Mouse (Mus musculus): ENCODE results near the gene Fam114a2. TPM values are rescaled to one million over a fixed set of nuclear protein-coding genes. Genes with fewer than 3 reads are reported as not detected.
A peak's percentile ranks its signal among the peaks of the same experiment; 100 is the strongest.

Gene Fam114a2
- polyA plus RNA-seq, 1 experiment, result 16.3 TPM

GRCm38 (mm10) chr11:57550230-57550629 lies 31.8 kb upstream of the Fam114a2 start:
- DNase-seq (ENCODE audit: low read depth in 1 of 2, low spot score in 2 of 2), result no peak
- no peak overlapping the region for H3K27ac ChIP-seq (ENCODE audit: insufficient read depth, low read length)
- 82% methylated on average over 2 of the region's 2 CpGs for WGBS
- H3K27me3 ChIP-seq (ENCODE audit: control insufficient read depth, insufficient read depth, low read length), result no peaks in the 10 kb centered on the region
- no peaks in the 10 kb centered on the region for H3K4me1 ChIP-seq (ENCODE audit: control insufficient read depth, insufficient read depth, insufficient read length)
- no peaks in the 10 kb centered on the region for H3K36me3 ChIP-seq (ENCODE audit: control insufficient read depth, insufficient read depth, low read length)
- TF ChIP-seq POLR2A (IDR thresholded peaks at IDR 0.05; ENCODE audit: low read depth, low read length), result no peak
- no peak for TF ChIP-seq CTCF (IDR thresholded peaks at IDR 0.05; ENCODE audit: extremely low read depth, insufficient read depth, insufficient read length, insufficient replicate concordance)
- H3K4me3 ChIP-seq (ENCODE audit: extremely low read depth, insufficient read depth, insufficient read length), result no peak overlapping the region

GRCm38 (mm10) chr11:57548618-57549550 lies 30.5 kb upstream of the Fam114a2 start:
- DNase-seq (ENCODE audit: low read depth in 1 of 2, low spot score in 2 of 2), result peak; percentile 22 to 68
- H3K4me1 ChIP-seq (ENCODE audit: control insufficient read depth, insufficient read depth, insufficient read length), result no peaks in the 10 kb centered on the region
- H3K36me3 ChIP-seq (ENCODE audit: control insufficient read depth, insufficient read depth, low read length), result no peaks in the 10 kb centered on the region
- WGBS, result 57% methylated on average over 18 of the region's 18 CpGs
- TF ChIP-seq POLR2A (IDR thresholded peaks at IDR 0.05; ENCODE audit: low read depth, low read length) (no peak), CTCF (IDR thresholded peaks at IDR 0.05; ENCODE audit: extremely low read depth, insufficient read depth, insufficient read length, insufficient replicate concordance) (peak; percentile 92; the same call in 1 of the 2 replicates)
- no peak overlapping the region for H3K4me3 ChIP-seq (ENCODE audit: extremely low read depth, insufficient read depth, insufficient read length)
- H3K27ac ChIP-seq (ENCODE audit: insufficient read depth, low read length), result no peak overlapping the region
- no peaks in the 10 kb centered on the region for H3K27me3 ChIP-seq (ENCODE audit: control insufficient read depth, insufficient read depth, low read length)

- no peak overlapping the region for H3K27ac ChIP-seq (ENCODE audit: insufficient read depth, low read length)
- no peak for DNase-seq (ENCODE audit: low read depth in 1 of 2, low spot score in 2 of 2)
- TF ChIP-seq CTCF (IDR thresholded peaks at IDR 0.05; ENCODE audit: extremely low read depth, insufficient read depth, insufficient read length, insufficient replicate concordance), result no peak
- WGBS, result 92% methylated on average over 2 of the region's 2 CpGs
- no peaks in the 10 kb centered on the region for H3K4me1 ChIP-seq (ENCODE audit: control insufficient read depth, insufficient read depth, insufficient read length)
- no peak overlapping the region for H3K4me3 ChIP-seq (ENCODE audit: extremely low read depth, insufficient read depth, insufficient read length)
- no peaks in the 10 kb centered on the region for H3K36me3 ChIP-seq (ENCODE audit: control insufficient read depth, insufficient read depth, low read length)
- H3K27me3 ChIP-seq (ENCODE audit: control insufficient read depth, insufficient read depth, low read length), result no peaks in the 10 kb centered on the region
These were observed 22.3 kb upstream of the Fam114a2 start for GRCm38 (mm10) chr11:57540681-57541080.

- no peaks in the 10 kb centered on the region for H3K4me1 ChIP-seq (ENCODE audit: control insufficient read depth, insufficient read depth, insufficient read length)
- no peaks in the 10 kb centered on the region for H3K36me3 ChIP-seq (ENCODE audit: control insufficient read depth, insufficient read depth, low read length)
- DNase-seq (ENCODE audit: low read depth in 1 of 2, low spot score in 2 of 2), result no peak
- no peak for TF ChIP-seq CTCF (IDR thresholded peaks at IDR 0.05; ENCODE audit: extremely low read depth, insufficient read depth, insufficient read length, insufficient replicate concordance)
- TF ChIP-seq POLR2A (IDR thresholded peaks at IDR 0.05; ENCODE audit: low read depth, low read length), result no peak
- no peak overlapping the region for H3K4me3 ChIP-seq (ENCODE audit: extremely low read depth, insufficient read depth, insufficient read length)
- no peak overlapping the region for H3K27ac ChIP-seq (ENCODE audit: insufficient read depth, low read length)
- no peaks in the 10 kb centered on the region for H3K27me3 ChIP-seq (ENCODE audit: control insufficient read depth, insufficient read depth, low read length)
- WGBS, result 82% methylated on average over 5 of the region's 5 CpGs
These were observed 21.5 kb upstream of the Fam114a2 start for GRCm38 (mm10) chr11:57539841-57540418.

GRCm38 (mm10) chr11:57535912-57536311 lies 17.5 kb upstream of the Fam114a2 start:
- Histone ChIP-seq H3K27ac (ENCODE audit: insufficient read depth, low read length) (no peak overlapping the region), H3K36me3 (ENCODE audit: control insufficient read depth, insufficient read depth, low read length) (peaks cover 1% of the 10 kb centered on the region; the same call in 1 of the 2 replicates), H3K27me3 (ENCODE audit: control insufficient read depth, insufficient read depth, low read length) (no peaks in the 10 kb centered on the region), H3K4me3 (ENCODE audit: extremely low read depth, insufficient read depth, insufficient read length) (no peak overlapping the region), H3K4me1 (ENCODE audit: control insufficient read depth, insufficient read depth, insufficient read length) (no peaks in the 10 kb centered on the region)
- DNase-seq (ENCODE audit: low read depth in 1 of 2, low spot score in 2 of 2), result no peak
- TF ChIP-seq CTCF (IDR thresholded peaks at IDR 0.05; ENCODE audit: extremely low read depth, insufficient read depth, insufficient read length, insufficient replicate concordance) (no peak), POLR2A (IDR thresholded peaks at IDR 0.05; ENCODE audit: low read depth, low read length) (no peak)
- 96% methylated on average over 5 of the region's 5 CpGs for WGBS

GRCm38 (mm10) chr11:57532306-57532705 lies 13.9 kb upstream of the Fam114a2 start:
- no peak overlapping the region for H3K4me3 ChIP-seq (ENCODE audit: extremely low read depth, insufficient read depth, insufficient read length)
- H3K27ac ChIP-seq (ENCODE audit: insufficient read depth, low read length), result no peak overlapping the region
- no peak for DNase-seq (ENCODE audit: low read depth in 1 of 2, low spot score in 2 of 2)
- 86% methylated on average over 4 of the region's 4 CpGs for WGBS
- no peaks in the 10 kb centered on the region for H3K27me3 ChIP-seq (ENCODE audit: control insufficient read depth, insufficient read depth, low read length)
- TF ChIP-seq CTCF (IDR thresholded peaks at IDR 0.05; ENCODE audit: extremely low read depth, insufficient read depth, insufficient read length, insufficient replicate concordance) (no peak), POLR2A (IDR thresholded peaks at IDR 0.05; ENCODE audit: low read depth, low read length) (no peak)
- peaks cover 15% of the 10 kb centered on the region for H3K36me3 ChIP-seq (ENCODE audit: control insufficient read depth, insufficient read depth, low read length)
- no peaks in the 10 kb centered on the region for H3K4me1 ChIP-seq (ENCODE audit: control insufficient read depth, insufficient read depth, insufficient read length)
